Mouse (Mus musculus) MEL (cell line): ENCODE measurements at regions not wholly inside any gene's neighbourhood (a gene's known extent, or its start where the extent isn't known, plus 50 kb on each side); places are given as distances from the start of the nearest gene placed in this dataset.

Experiments used
- DNase-seq: peaks from one replicate; pipeline ENCODE4 v3.0.0; 2011; ENCODE audit warnings: low read depth, low spot score
- H3K27ac ChIP-seq: 2 replicates; pipeline ENCODE4 v1.5.1; 2012; ENCODE audit warnings: low read depth, mild to moderate bottlenecking, control low read depth, low read length, moderate library complexity; ENCODE audit not compliant: control insufficient read depth
- H3K27me3 ChIP-seq, 2 experiments: fragments of 150-350 bp in 1 of 2; sonication (generic) in 1 of 2; 2 replicates each; pipeline ENCODE4 v1.6.1; 2012; ENCODE audit warnings: low read length in 2 of 2, mild to moderate bottlenecking in 2 of 2, improper control_type of control experiment in 1 of 2, moderate library complexity in 1 of 2; ENCODE audit not compliant: insufficient read depth in 2 of 2, control insufficient read depth in 1 of 2
- H3K36me3 ChIP-seq, 2 experiments: 2 replicates each; pipeline ENCODE4 v1.6.1; 2012 to 2014; ENCODE audit warnings: low read length in 2 of 2, improper control_type of control experiment in 1 of 2, inconsistent platforms in 1 of 2, mild to moderate bottlenecking in 1 of 2; ENCODE audit not compliant: insufficient read depth in 2 of 2, control insufficient read depth in 1 of 2
- H3K4me1 ChIP-seq, 2 experiments: fragments of 150-350 bp in 1 of 2; sonication (generic) in 1 of 2; 2 replicates each; pipeline ENCODE4 v1.6.1; 2012; ENCODE audit warnings: low read length in 2 of 2, improper control_type of control experiment in 1 of 2, mild to moderate bottlenecking in 1 of 2; ENCODE audit not compliant: insufficient read depth in 2 of 2, control insufficient read depth in 1 of 2
- H3K4me3 ChIP-seq, 2 experiments: fragments of 150-350 bp in 1 of 2; sonication (generic) in 1 of 2; 2 replicates each; pipeline ENCODE4 v1.5.1; 2012; ENCODE audit warnings: low read depth in 2 of 2, low read length in 2 of 2, mild to moderate bottlenecking in 2 of 2, moderate library complexity in 2 of 2, control low read depth in 1 of 2, improper control_type of control experiment in 1 of 2; ENCODE audit not compliant: control insufficient read depth in 1 of 2, insufficient read depth in 1 of 2
- H3K79me2 ChIP-seq: 2 replicates; pipeline ENCODE4 v1.6.1; 2012; ENCODE audit warnings: mild to moderate bottlenecking, low read length, moderate library complexity; ENCODE audit not compliant: control insufficient read depth, poor library complexity, insufficient read depth
- H3K9ac ChIP-seq: 2 replicates; pipeline ENCODE4 v1.6.1; 2012; ENCODE audit warnings: low read depth, mild to moderate bottlenecking, control low read depth, low read length, moderate library complexity; ENCODE audit not compliant: control insufficient read depth, poor library complexity, severe bottlenecking
- H3K9me3 ChIP-seq: fragments of 150-350 bp; sonication (generic); replicated peaks from 2 replicates; pipeline ENCODE4 v1.6.1; 2012; ENCODE audit warnings: mild to moderate bottlenecking, low read length, improper control_type of control experiment, moderate library complexity; ENCODE audit not compliant: insufficient read depth
- BHLHE40 ChIP-seq: IDR thresholded peaks from 2 replicates; pipeline ENCODE4 v1.6.1; 2012; ENCODE audit warnings: low read depth, mild to moderate bottlenecking, inconsistent platforms, low read length, improper control_type of control experiment, borderline replicate concordance
- CHD1 ChIP-seq: IDR thresholded peaks from 2 replicates; pipeline ENCODE4 v1.6.1; 2012; ENCODE audit warnings: low read depth, mild to moderate bottlenecking, inconsistent platforms, low read length, improper control_type of control experiment
- CTCF ChIP-seq, 3 experiments: IDR thresholded peaks in 2 of 3; conservative IDR thresholded peaks in 1 of 3; 2 replicates each; pipeline ENCODE4 v1.5.1; 2011 to 2012; ENCODE audit warnings: low read length in 3 of 3, low read depth in 2 of 3, mild to moderate bottlenecking in 2 of 3, improper control_type of control experiment in 1 of 3, inconsistent platforms in 1 of 3, mixed read lengths in 1 of 3, moderate library complexity in 1 of 3; ENCODE audit not compliant: control insufficient read depth in 1 of 3, insufficient read depth in 1 of 3, poor library complexity in 1 of 3, severe bottlenecking in 1 of 3
- EP300 ChIP-seq, 2 experiments: IDR thresholded peaks; 2 replicates each; pipeline ENCODE4 v1.6.1; 2011; ENCODE audit warnings: improper control_type of control experiment in 2 of 2, low read length in 2 of 2, low read depth in 1 of 2, mild to moderate bottlenecking in 1 of 2
- ETS1 ChIP-seq: IDR thresholded peaks from 2 replicates; pipeline ENCODE4 v1.6.1; 2012; ENCODE audit warnings: low read depth, mild to moderate bottlenecking, inconsistent platforms, low read length, improper control_type of control experiment, moderate library complexity
- GABPA ChIP-seq: IDR thresholded peaks from 2 replicates; pipeline ENCODE4 v1.6.1; 2012; ENCODE audit warnings: low read depth, mild to moderate bottlenecking, inconsistent platforms, low read length, improper control_type of control experiment, moderate library complexity
- GATA1 ChIP-seq: IDR thresholded peaks from 2 replicates; pipeline ENCODE4 v1.6.1; 2011; ENCODE audit warnings: low read depth, low read length, improper control_type of control experiment
- HCFC1 ChIP-seq: IDR thresholded peaks from 2 replicates; pipeline ENCODE4 v1.6.1; 2012; ENCODE audit warnings: low read depth, mild to moderate bottlenecking, inconsistent platforms, low read length, improper control_type of control experiment, moderate library complexity
- JUND ChIP-seq: IDR thresholded peaks from 2 replicates; pipeline ENCODE4 v1.6.1; 2011; ENCODE audit warnings: low read depth, mild to moderate bottlenecking, improper control_type of control experiment, low read length
- MAFK ChIP-seq: IDR thresholded peaks from 2 replicates; pipeline ENCODE4 v1.6.1; 2011; ENCODE audit warnings: low read depth, mild to moderate bottlenecking, low read length, improper control_type of control experiment, borderline replicate concordance
- MEF2A ChIP-seq: IDR thresholded peaks from 2 replicates; pipeline ENCODE4 v1.6.1; 2014; ENCODE audit warnings: low read depth, mild to moderate bottlenecking, inconsistent platforms, low read length, improper control_type of control experiment; ENCODE audit not compliant: poor library complexity, insufficient replicate concordance, severe bottlenecking; ENCODE audit errors: extremely low read depth
- MXI1 ChIP-seq: IDR thresholded peaks from 2 replicates; pipeline ENCODE4 v1.6.1; 2011; ENCODE audit warnings: mild to moderate bottlenecking, low read depth, low read length, improper control_type of control experiment
- MYB ChIP-seq: IDR thresholded peaks from 2 replicates; pipeline ENCODE4 v1.6.1; 2011; ENCODE audit warnings: mild to moderate bottlenecking, low read depth, low read length, improper control_type of control experiment
- NELFE ChIP-seq: IDR thresholded peaks from 2 replicates; pipeline ENCODE4 v1.6.1; 2011; ENCODE audit warnings: low read depth, low read length, improper control_type of control experiment
- POLR2AphosphoS2 ChIP-seq: IDR thresholded peaks from 2 replicates; pipeline ENCODE4 v1.6.1; 2011; ENCODE audit warnings: low read length, improper control_type of control experiment
- POLR2AphosphoS5 ChIP-seq: IDR thresholded peaks from 2 replicates; pipeline ENCODE4 v1.6.1; 2012; ENCODE audit warnings: low read depth, borderline replicate concordance, mild to moderate bottlenecking, inconsistent platforms, low read length, moderate library complexity, mixed read lengths
- RAD21 ChIP-seq: IDR thresholded peaks from 2 replicates; pipeline ENCODE4 v1.6.1; 2011; ENCODE audit warnings: mild to moderate bottlenecking, low read depth, low read length, improper control_type of control experiment
- RCOR1 ChIP-seq: IDR thresholded peaks from 2 replicates; pipeline ENCODE4 v1.6.1; 2012; ENCODE audit warnings: low read depth, mild to moderate bottlenecking, inconsistent platforms, low read length, improper control_type of control experiment
- SIN3A ChIP-seq: IDR thresholded peaks from 2 replicates; pipeline ENCODE4 v1.6.1; 2012; ENCODE audit warnings: low read length, improper control_type of control experiment, inconsistent platforms
- TBP ChIP-seq: IDR thresholded peaks from 2 replicates; pipeline ENCODE4 v1.8.0; 2011; ENCODE audit warnings: low read depth, low read length, improper control_type of control experiment
- TCF12 ChIP-seq: IDR thresholded peaks from 2 replicates; pipeline ENCODE4 v1.6.1; 2014; ENCODE audit warnings: low read depth, mild to moderate bottlenecking, inconsistent platforms, low read length, improper control_type of control experiment, moderate library complexity
- UBTF ChIP-seq: IDR thresholded peaks from 2 replicates; pipeline ENCODE4 v1.6.1; 2012; ENCODE audit warnings: low read depth, mild to moderate bottlenecking, inconsistent platforms, low read length, improper control_type of control experiment, moderate library complexity, borderline replicate concordance; ENCODE audit not compliant: insufficient read depth
- USF1 ChIP-seq: IDR thresholded peaks from 2 replicates; pipeline ENCODE4 v1.6.1; 2014; ENCODE audit warnings: low read depth, mild to moderate bottlenecking, inconsistent platforms, low read length, improper control_type of control experiment, moderate library complexity
- ZC3H11A ChIP-seq: IDR thresholded peaks from 2 replicates; pipeline ENCODE4 v1.6.1; 2012; ENCODE audit warnings: low read depth, mild to moderate bottlenecking, inconsistent platforms, low read length, improper control_type of control experiment
- ZNF384 ChIP-seq: IDR thresholded peaks from 2 replicates; pipeline ENCODE4 v1.6.1; 2012; ENCODE audit warnings: low read depth, mild to moderate bottlenecking, inconsistent platforms, low read length, improper control_type of control experiment

DNA sequence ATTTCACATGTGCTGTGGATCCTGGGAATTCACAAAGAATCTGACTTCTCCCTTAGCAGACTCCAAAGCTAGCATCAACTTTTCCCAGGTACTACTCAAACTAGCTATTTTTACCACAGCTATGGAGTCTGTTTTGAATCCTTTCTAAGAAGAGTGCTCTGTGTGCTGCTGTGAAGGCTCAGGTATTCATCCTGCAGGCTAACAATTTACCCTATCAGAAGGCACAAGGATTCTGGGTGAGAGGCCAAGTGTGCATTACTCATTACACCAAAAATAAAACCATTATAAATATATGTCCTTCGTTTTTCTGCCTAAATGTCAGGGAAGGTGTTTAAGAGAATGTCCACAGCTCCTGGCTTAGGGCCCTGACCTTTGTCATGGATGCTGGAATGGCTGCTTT lies 353.2 kb upstream of the Negr1 start:
- no peak for DNase-seq
- Histone ChIP-seq H3K9me3 (no peaks in the 10 kb centered on the region), H3K9ac (no peak overlapping the region), H3K27ac (no peak overlapping the region), H3K27me3 (no peaks in the 10 kb centered on the region), H3K4me3 (no peak overlapping the region), H3K36me3 (no peaks in the 10 kb centered on the region), H3K79me2 (no peaks in the 10 kb centered on the region), H3K4me1 (no peaks in the 10 kb centered on the region)
- no peak for TF ChIP-seq MYB
- TF ChIP-seq MEF2A, result no peak
- no peak for TF ChIP-seq GATA1
- TF ChIP-seq RAD21, result no peak
- no peak for TF ChIP-seq JUND
- no peak for TF ChIP-seq POLR2AphosphoS2
- TF ChIP-seq POLR2AphosphoS5, result no peak

DNA sequence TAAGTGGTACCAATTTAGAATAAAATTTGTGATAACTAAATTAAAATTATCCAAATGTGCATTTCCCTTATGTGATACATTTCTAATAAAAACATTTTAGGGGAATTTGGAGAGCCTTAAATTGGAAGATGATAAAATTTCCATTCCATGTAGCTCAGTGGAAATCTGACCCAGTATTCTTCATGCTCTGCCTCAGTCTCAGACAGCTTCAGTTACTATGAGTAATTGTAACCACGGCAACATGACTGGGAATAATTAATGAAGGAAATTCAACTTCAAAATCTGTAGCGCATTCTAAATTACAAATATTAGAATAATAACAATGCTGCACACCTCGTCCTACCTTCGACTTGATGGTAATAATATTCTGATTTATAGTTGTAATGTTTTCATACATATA lies 350.8 kb upstream of the Negr1 start:
- H3K4me1 ChIP-seq, result no peaks in the 10 kb centered on the region
- H3K9ac ChIP-seq, result no peak overlapping the region
- no peaks in the 10 kb centered on the region for H3K36me3 ChIP-seq
- H3K4me3 ChIP-seq, result no peak overlapping the region
- DNase-seq, result no peak
- H3K79me2 ChIP-seq, result no peaks in the 10 kb centered on the region
- H3K27me3 ChIP-seq, result no peaks in the 10 kb centered on the region
- no peaks in the 10 kb centered on the region for H3K9me3 ChIP-seq
- H3K27ac ChIP-seq, result no peak overlapping the region
- TF ChIP-seq CTCF (IDR thresholded peaks at IDR 0.05 in 2 of 3, conservative IDR thresholded peaks at IDR 0.05 in 1 of 3; ENCODE audit: control insufficient read depth in 1 of 3, insufficient read depth in 1 of 3, low read depth in 2 of 3, low read length in 3 of 3, poor library complexity in 1 of 3, severe bottlenecking in 1 of 3), result no peak
- no peak for TF ChIP-seq TBP
- no peak for TF ChIP-seq SIN3A
- no peak for TF ChIP-seq MXI1
- no peak for TF ChIP-seq POLR2AphosphoS5

DNA sequence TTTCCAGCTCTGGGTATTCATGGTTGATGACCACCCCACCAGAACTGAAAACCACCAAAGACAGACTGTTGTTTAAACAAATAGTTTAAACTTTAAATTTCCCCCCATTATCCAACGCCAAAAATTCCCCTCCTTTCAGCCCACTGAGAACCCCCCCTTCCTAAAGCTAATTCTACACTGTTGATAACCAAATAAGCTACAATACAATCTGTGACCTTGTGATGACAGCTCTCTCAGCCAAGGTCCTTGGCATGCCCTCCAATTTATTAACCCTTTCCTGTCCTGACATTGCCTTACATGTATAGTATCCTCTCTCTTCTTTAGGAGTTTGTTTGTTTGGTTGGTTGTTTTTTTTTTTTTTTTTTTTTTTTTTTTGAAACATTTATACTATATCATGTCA lies 346.8 kb upstream of the Negr1 start:
- Histone ChIP-seq H3K79me2 (no peaks in the 10 kb centered on the region), H3K4me1 (no peaks in the 10 kb centered on the region), H3K9me3 (no peaks in the 10 kb centered on the region), H3K9ac (no peak overlapping the region), H3K27ac (no peak overlapping the region), H3K36me3 (no peaks in the 10 kb centered on the region), H3K4me3 (no peak overlapping the region), H3K27me3 (no peaks in the 10 kb centered on the region)
- TF ChIP-seq HCFC1 (no peak), CTCF (IDR thresholded peaks at IDR 0.05 in 2 of 3, conservative IDR thresholded peaks at IDR 0.05 in 1 of 3; ENCODE audit: control insufficient read depth in 1 of 3, insufficient read depth in 1 of 3, low read depth in 2 of 3, low read length in 3 of 3, poor library complexity in 1 of 3, severe bottlenecking in 1 of 3) (no peak), BHLHE40 (no peak), UBTF (no peak), MXI1 (no peak), EP300 (IDR thresholded peaks at IDR 0.05; ENCODE audit: low read depth in 1 of 2, low read length in 2 of 2) (no peak), MAFK (no peak), USF1 (no peak), NELFE (no peak), TCF12 (no peak), GABPA (no peak), ZC3H11A (no peak), CHD1 (no peak), RCOR1 (no peak), TBP (no peak), ETS1 (no peak), ZNF384 (no peak), POLR2AphosphoS5 (no peak)
- DNase-seq, result no peak
